Mouse (Mus musculus) MEL (cell line): ENCODE measurements around the gene Gm49358.

ENCODE experiments used
- CTCF ChIP-seq, 3 experiments: IDR thresholded peaks in 2 of 3; conservative IDR thresholded peaks in 1 of 3; 2 replicates each; pipeline ENCODE4 v1.5.1; 2011 to 2012; ENCODE audit warnings: low read length in 3 of 3, low read depth in 2 of 3, mild to moderate bottlenecking in 2 of 3, improper control_type of control experiment in 1 of 3, inconsistent platforms in 1 of 3, mixed read lengths in 1 of 3, moderate library complexity in 1 of 3; ENCODE audit not compliant: control insufficient read depth in 1 of 3, insufficient read depth in 1 of 3, poor library complexity in 1 of 3, severe bottlenecking in 1 of 3
- POLR2A ChIP-seq, 2 experiments: IDR thresholded peaks; 2 replicates each; pipeline ENCODE4 v1.6.1; 2011 to 2012; ENCODE audit warnings: low read length in 2 of 2, mild to moderate bottlenecking in 2 of 2, control low read depth in 1 of 2, improper control_type of control experiment in 1 of 2, low read depth in 1 of 2, moderate library complexity in 1 of 2; ENCODE audit not compliant: control insufficient read depth in 1 of 2, insufficient read depth in 1 of 2, poor library complexity in 1 of 2
- RAD21 ChIP-seq: IDR thresholded peaks from 2 replicates; pipeline ENCODE4 v1.6.1; 2011; ENCODE audit warnings: mild to moderate bottlenecking, low read depth, low read length, improper control_type of control experiment

- TF ChIP-seq CTCF (IDR thresholded peaks at IDR 0.05 in 2 of 3, conservative IDR thresholded peaks at IDR 0.05 in 1 of 3; ENCODE audit: control insufficient read depth in 1 of 3, insufficient read depth in 1 of 3, low read depth in 2 of 3, low read length in 3 of 3, poor library complexity in 1 of 3, severe bottlenecking in 1 of 3) (no peak), POLR2A (IDR thresholded peaks at IDR 0.05; ENCODE audit: control insufficient read depth in 1 of 2, insufficient read depth in 1 of 2, low read depth in 1 of 2, low read length in 2 of 2, poor library complexity in 1 of 2) (no peak), RAD21 (no peak)
Measured at GRCm38 (mm10) chr10:86765344-86765966, 1.7 kb downstream of the Gm49358 start.
